Mouse (Mus musculus) liver, adult 2 months (tissue): Measurements from ENCODE around the gene Wnt9a.

Source experiments
- CTCF ChIP-seq: fragments of 200-500 bp; IDR thresholded peaks from 2 replicates; pipeline ENCODE4 v1.5.1; 2011; ENCODE audit warnings: low read depth, low read length, control low read depth
- POLR2A ChIP-seq: fragments of 200-500 bp; IDR thresholded peaks from 2 replicates; pipeline ENCODE4 v1.6.1; 2011; ENCODE audit warnings: low read length, control low read depth; ENCODE audit not compliant: insufficient read depth; ENCODE audit errors: extremely low read depth

DNA sequence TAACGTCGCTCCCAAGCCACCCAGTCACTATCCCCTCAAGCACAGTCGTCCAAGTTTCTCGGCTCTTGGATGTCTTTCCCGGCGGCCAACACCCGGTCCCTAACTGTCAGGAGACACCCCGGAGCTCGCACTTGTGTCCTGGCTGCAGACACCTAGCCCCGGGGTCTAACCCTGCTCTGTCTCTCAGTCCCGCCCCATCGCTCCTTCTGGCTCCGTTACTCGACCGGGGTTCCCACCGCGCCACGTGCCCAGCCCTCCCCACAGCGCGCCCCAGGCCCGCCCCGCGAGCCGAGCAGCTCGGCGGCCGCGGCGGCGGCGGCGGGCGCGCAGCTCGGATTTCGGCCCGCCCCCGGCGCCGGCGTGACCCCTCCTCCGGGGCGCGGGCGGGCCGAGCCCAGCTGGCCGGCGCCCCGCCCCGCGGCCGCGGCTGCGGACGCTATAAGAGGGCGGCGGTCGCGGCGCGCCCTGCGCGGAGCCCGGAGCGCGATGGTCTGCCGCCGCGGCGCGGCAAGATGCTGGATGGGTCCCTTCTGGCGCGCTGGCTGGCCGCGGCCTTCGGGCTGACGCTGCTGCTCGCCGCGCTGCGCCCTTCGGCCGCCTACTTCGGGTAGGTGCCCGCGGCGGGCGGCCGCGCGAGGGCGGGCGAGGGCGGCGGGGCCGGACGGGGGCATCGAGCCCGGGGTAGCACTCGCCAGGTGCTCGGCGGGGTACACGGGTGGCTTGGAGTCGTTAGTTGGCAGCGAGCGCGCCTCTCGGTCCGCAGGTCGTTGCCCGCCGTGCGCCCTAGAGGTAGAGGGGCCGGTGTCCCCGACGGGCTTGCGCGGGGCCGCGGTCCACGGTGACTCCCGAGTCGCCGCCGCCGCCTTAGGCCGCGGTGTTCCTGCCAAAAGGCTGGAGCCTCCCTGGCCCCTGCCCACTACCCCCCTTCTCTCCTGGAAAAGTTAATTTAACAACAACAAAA is at the start of gene Wnt9a:
- TF ChIP-seq CTCF (no peak), POLR2A (peak; percentile 60; the same call in 1 of the 2 replicates)
